Mouse (Mus musculus) limb, embryonic 10.5 days (tissue): ENCODE measurements around the gene Pphln1. TPM values are rescaled to one million over a fixed set of nuclear protein-coding genes. Genes with fewer than 3 reads are reported as not detected.

Experiments
- DNase-seq: peaks from one replicate; pipeline ENCODE4 v3.0.0-alpha.2; 2017; ENCODE audit warnings: low spot score
- H3K27ac ChIP-seq: fragments of 300-500 bp; sonication (generic); 2 replicates; pipeline ENCODE4 v1.5.1; 2016; ENCODE audit warnings: mild to moderate bottlenecking
- H3K27me3 ChIP-seq: fragments of 300-500 bp; sonication (generic); 2 replicates; pipeline ENCODE4 v1.6.1; 2016; ENCODE audit warnings: low read depth, mild to moderate bottlenecking; ENCODE audit not compliant: poor library complexity, severe bottlenecking
- H3K36me3 ChIP-seq: fragments of 300-500 bp; sonication (generic); 2 replicates; pipeline ENCODE4 v1.6.1; 2016; ENCODE audit warnings: mild to moderate bottlenecking, moderate library complexity
- H3K4me1 ChIP-seq: fragments of 300-500 bp; sonication (generic); 2 replicates; pipeline ENCODE4 v1.6.1; 2016
- H3K4me3 ChIP-seq: fragments of 300-500 bp; sonication (generic); 2 replicates; pipeline ENCODE4 v1.5.1; 2016; ENCODE audit warnings: mild to moderate bottlenecking, moderate library complexity
- H3K9me3 ChIP-seq: fragments of 300-500 bp; sonication (generic); replicated peaks from 2 replicates; pipeline ENCODE4 v1.6.1; 2016; ENCODE audit warnings: mild to moderate bottlenecking
- WGBS: fragments of 180-500 bp; shearing (Covaris S2); methylation state at CpG from one replicate; pipeline ENCODE4 v1.1.7; 2016; 5-methylcytosine and 5-hydroxymethylcytosine counted together
- polyA plus RNA-seq: library from polyadenylated mRNA; unstranded; fragments of >200 nt; fragmentation: Nextera tagmentation; extraction: Ambion mirVana; gene quantifications from 2 replicates; pipeline ENCODE4 v1.2.1, GENCODE M21; 2016

Gene Pphln1
- polyA plus RNA-seq, 1 experiment from 2014 or later, result 96.2 TPM

DNA sequence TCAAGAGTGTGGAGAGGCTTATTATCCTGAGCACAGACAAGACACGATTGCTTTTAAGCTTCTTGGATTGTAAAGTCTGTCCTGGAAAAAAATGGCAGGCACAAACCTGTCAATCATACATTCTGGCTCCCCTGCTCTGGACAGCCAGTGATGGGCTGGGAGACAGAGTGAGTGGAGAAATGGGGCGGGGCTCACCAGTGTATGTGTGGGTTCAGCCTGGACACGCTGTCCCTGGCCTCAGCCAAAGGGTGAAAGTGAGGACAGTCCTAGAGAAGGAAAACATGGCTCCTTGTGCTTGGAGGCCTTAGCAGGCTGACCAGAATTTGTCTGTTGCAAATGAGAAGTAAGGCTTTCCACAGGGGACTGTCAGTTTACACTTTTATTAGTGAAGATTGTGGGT, 50.7 kb downstream of the Pphln1 start:
- no peaks in the 10 kb centered on the region for H3K9me3 ChIP-seq
- H3K4me1 ChIP-seq, result no peaks in the 10 kb centered on the region
- no peak overlapping the region for H3K4me3 ChIP-seq
- WGBS, result 88% methylated on average over 3 of the region's 3 CpGs
- H3K36me3 ChIP-seq, result peaks cover 78% of the 10 kb centered on the region
- DNase-seq, result no peak
- H3K27me3 ChIP-seq, result no peaks in the 10 kb centered on the region
- no peak overlapping the region for H3K27ac ChIP-seq

- Histone ChIP-seq H3K4me1 (no peaks in the 10 kb centered on the region), H3K9me3 (no peaks in the 10 kb centered on the region), H3K27me3 (no peaks in the 10 kb centered on the region), H3K36me3 (peaks cover 79% of the 10 kb centered on the region), H3K4me3 (no peak overlapping the region), H3K27ac (no peak overlapping the region)
- 64% methylated on average over 1 of the region's 1 CpGs for WGBS
- DNase-seq, result no peak
Measured at GRCm38 (mm10) chr15:93453296-93453695, 55.1 kb downstream of the Pphln1 start.

- H3K27ac ChIP-seq, result no peak overlapping the region
- H3K36me3 ChIP-seq, result peaks cover 77% of the 10 kb centered on the region
- no peaks in the 10 kb centered on the region for H3K9me3 ChIP-seq
- no peaks in the 10 kb centered on the region for H3K4me1 ChIP-seq
- H3K4me3 ChIP-seq, result no peak overlapping the region
- H3K27me3 ChIP-seq, result no peaks in the 10 kb centered on the region
- DNase-seq, result no peak
Measured at GRCm38 (mm10) chr15:93456005-93456404, 57.9 kb downstream of the Pphln1 start.

DNA sequence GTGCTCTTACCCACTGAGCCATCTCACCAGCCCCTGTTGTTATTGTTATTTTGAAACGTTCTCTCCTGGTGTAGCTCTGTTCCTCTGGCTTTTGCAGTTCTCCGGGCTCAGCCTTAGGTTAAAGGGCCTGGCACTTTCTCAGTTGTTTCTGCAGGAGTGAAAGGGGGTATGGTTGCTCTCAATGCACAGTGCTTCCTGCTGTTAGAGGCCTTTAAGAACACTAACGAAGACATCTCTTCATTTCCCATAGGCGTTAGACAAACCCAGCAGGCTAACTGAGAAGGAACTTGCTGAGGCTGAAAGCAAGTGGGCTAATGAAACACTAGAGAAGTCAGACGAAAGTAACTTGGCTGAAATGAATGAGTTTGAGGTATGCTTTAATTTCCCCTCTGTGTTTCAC, 61.3 kb downstream of the Pphln1 start:
- no peaks in the 10 kb centered on the region for H3K4me1 ChIP-seq
- H3K4me3 ChIP-seq, result no peak overlapping the region
- H3K27ac ChIP-seq, result no peak overlapping the region
- no peaks in the 10 kb centered on the region for H3K27me3 ChIP-seq
- 81% methylated on average over 5 of the region's 5 CpGs for WGBS
- no peak for DNase-seq
- H3K9me3 ChIP-seq, result no peaks in the 10 kb centered on the region
- H3K36me3 ChIP-seq, result peaks cover 77% of the 10 kb centered on the region

DNA sequence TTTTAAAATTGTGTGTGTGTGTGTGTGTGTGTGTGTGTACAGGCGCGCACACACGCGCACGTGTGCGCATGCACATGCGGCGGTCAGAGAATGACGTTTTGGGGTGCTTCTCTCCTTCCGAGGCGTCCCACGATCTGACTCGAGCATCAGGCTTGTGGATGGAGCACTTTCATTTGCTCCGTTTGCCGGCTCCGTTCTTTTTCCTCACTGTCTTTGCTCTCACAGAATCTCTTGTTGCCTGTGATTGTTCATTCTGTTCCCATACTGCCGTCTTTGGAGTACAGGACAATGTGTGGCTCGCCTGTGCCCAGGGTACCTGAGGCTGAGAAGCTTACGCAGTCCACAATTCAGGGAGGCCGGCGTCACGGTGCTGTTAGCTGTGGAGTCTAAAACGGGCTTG, 62.9 kb downstream of the Pphln1 start:
- Histone ChIP-seq H3K4me3 (no peak overlapping the region), H3K27ac (no peak overlapping the region), H3K27me3 (no peaks in the 10 kb centered on the region), H3K9me3 (no peaks in the 10 kb centered on the region), H3K36me3 (peaks cover 78% of the 10 kb centered on the region), H3K4me1 (no peaks in the 10 kb centered on the region)
- no peak for DNase-seq
- 95% methylated on average over 23 of the region's 23 CpGs for WGBS

DNA sequence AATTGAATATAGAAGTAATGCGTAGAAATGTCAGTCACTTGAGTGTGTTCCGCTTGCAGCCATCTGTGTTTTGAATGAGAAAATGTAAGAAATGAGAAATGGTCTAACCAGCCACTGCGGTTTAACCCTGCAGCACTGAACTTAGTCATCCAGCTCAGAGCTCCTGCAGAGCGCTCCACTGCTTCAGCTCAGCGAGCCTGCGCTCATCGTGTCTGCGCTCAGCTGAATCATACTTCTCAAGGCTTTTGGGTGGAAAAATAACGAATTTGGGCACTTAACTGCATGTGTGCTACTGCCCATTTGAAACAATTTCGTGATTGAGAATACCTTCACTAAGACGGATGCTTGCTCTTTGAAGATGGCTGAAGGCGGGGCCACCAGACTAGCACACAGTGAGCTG, 73.5 kb downstream of the Pphln1 start:
- DNase-seq, result no peak
- no peaks in the 10 kb centered on the region for H3K27me3 ChIP-seq
- H3K27ac ChIP-seq, result no peak overlapping the region
- H3K36me3 ChIP-seq, result peaks cover 28% of the 10 kb centered on the region
- no peaks in the 10 kb centered on the region for H3K9me3 ChIP-seq
- H3K4me1 ChIP-seq, result peaks cover 35% of the 10 kb centered on the region
- no peak overlapping the region for H3K4me3 ChIP-seq
- WGBS, result 79% methylated on average over 12 of the region's 12 CpGs

GRCm38 (mm10) chr15:93472089-93472488, 73.9 kb downstream of the Pphln1 start:
- Histone ChIP-seq H3K9me3 (no peaks in the 10 kb centered on the region), H3K36me3 (peaks cover 24% of the 10 kb centered on the region), H3K4me1 (peaks cover 39% of the 10 kb centered on the region), H3K4me3 (no peak overlapping the region), H3K27ac (0 out of 2 replicates have a peak overlapping the region, but pooled peaks have one; percentile 6), H3K27me3 (no peaks in the 10 kb centered on the region)
- DNase-seq, result no peak
- WGBS, result 67% methylated on average over 1 of the region's 1 CpGs

DNA sequence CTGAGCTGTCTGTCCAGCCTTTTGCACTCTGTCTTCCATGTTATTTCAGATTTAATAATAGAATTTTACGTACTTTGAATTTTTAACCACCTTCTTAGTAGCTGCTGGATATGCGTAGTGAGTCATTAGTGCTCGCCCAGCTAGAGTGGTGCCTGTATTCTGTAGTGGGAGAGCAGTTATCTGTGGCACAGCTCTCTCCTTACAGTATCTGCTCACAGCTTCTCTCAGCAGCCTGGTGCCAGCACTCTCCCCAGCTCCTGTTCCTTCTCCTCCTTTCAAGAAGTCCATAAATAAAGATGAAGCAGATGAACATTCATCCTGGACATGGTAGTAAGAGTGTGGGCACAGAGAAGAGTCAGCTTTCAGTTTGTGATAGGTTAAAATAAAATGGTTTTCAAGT, 76.1 kb downstream of the Pphln1 start:
- Histone ChIP-seq H3K4me3 (no peak overlapping the region), H3K27ac (no peak overlapping the region), H3K9me3 (no peaks in the 10 kb centered on the region), H3K27me3 (no peaks in the 10 kb centered on the region), H3K36me3 (peaks cover 26% of the 10 kb centered on the region), H3K4me1 (peaks cover 39% of the 10 kb centered on the region)
- WGBS, result 91% methylated on average over 3 of the region's 3 CpGs
- no peak for DNase-seq

DNA sequence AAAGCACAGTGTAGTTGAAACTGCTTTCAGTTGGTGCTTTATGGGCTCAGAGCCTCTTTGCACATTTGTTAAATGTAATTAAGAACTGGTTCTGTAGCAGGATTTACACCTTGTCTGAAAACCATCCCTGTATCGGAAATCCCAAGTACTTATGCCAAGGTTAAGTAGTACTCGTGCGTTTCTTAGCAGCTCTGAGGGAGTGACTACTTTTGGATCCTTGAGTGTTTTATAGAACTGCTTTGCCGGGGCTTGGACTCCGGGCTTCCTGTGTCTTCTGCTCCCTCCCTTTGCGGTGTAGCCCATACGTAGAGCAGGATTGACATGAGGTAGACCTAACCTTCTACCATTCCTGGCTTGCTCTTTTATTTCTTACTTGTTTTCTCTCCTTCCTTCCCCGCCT, 77.5 kb downstream of the Pphln1 start:
- peaks cover 24% of the 10 kb centered on the region for H3K36me3 ChIP-seq
- no peak for DNase-seq
- H3K4me1 ChIP-seq, result peaks cover 39% of the 10 kb centered on the region
- no peaks in the 10 kb centered on the region for H3K27me3 ChIP-seq
- no peak overlapping the region for H3K4me3 ChIP-seq
- no peak overlapping the region for H3K27ac ChIP-seq
- WGBS, result 45% methylated on average over 8 of the region's 8 CpGs
- H3K9me3 ChIP-seq, result no peaks in the 10 kb centered on the region

DNA sequence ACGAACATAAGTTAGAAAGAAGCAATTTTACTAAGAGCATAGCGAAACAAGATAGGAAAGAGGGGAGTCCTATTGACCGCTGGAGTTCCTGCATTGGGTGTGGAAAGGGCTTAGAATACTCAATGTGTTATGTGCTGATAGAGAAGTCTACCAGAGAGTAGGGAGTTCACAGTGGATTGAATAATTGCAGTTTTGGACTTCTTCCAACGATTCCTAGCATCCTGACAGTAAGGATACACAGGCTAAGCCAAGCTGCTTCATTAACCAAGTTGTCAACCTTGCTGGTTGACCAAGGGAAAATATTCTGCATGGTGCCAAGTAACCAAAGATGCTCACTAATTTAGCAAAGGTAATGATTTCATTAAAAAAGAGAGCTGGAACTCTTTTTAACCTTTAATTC, 79.6 kb downstream of the Pphln1 start:
- H3K4me3 ChIP-seq, result no peak overlapping the region
- H3K9me3 ChIP-seq, result no peaks in the 10 kb centered on the region
- no peaks in the 10 kb centered on the region for H3K27me3 ChIP-seq
- H3K27ac ChIP-seq, result no peak overlapping the region
- H3K4me1 ChIP-seq, result peaks cover 29% of the 10 kb centered on the region
- 94% methylated on average over 4 of the region's 4 CpGs for WGBS
- no peak for DNase-seq
- H3K36me3 ChIP-seq, result peaks cover 14% of the 10 kb centered on the region

DNA sequence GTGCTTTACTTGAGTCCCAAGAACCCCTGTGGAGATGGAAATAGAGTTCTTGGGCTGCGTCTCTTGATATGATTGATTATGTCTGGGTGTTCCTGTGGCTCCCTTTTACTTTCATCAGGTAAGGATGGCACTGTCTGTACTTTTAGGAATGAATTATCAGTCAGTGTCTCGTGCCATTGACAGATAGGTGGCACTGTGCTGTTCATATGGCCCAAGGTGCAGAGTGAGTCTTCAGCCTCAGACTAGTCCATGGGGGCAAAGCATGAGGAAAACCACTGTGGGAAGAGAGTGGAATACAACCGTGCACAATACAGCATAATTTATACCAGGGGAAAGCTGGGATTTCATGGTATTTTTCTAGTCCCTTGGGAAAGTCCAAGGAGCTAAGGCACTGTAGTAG, 80.5 kb downstream of the Pphln1 start:
- H3K36me3 ChIP-seq, result peaks cover 11% of the 10 kb centered on the region; the same call in 1 of the 2 replicates
- peaks cover 27% of the 10 kb centered on the region for H3K4me1 ChIP-seq
- DNase-seq, result no peak
- H3K4me3 ChIP-seq, result no peak overlapping the region
- H3K27me3 ChIP-seq, result no peaks in the 10 kb centered on the region
- H3K9me3 ChIP-seq, result no peaks in the 10 kb centered on the region
- no peak overlapping the region for H3K27ac ChIP-seq
- WGBS, result 88% methylated on average over 3 of the region's 3 CpGs

GRCm38 (mm10) chr15:93479445-93479844, 81.3 kb downstream of the Pphln1 start:
- Histone ChIP-seq H3K27ac (no peak overlapping the region), H3K27me3 (no peaks in the 10 kb centered on the region), H3K36me3 (peaks cover 11% of the 10 kb centered on the region; the same call in 1 of the 2 replicates), H3K4me1 (peaks cover 24% of the 10 kb centered on the region), H3K9me3 (no peaks in the 10 kb centered on the region), H3K4me3 (no peak overlapping the region)
- DNase-seq, result no peak
- 90% methylated on average over 4 of the region's 4 CpGs for WGBS

DNA sequence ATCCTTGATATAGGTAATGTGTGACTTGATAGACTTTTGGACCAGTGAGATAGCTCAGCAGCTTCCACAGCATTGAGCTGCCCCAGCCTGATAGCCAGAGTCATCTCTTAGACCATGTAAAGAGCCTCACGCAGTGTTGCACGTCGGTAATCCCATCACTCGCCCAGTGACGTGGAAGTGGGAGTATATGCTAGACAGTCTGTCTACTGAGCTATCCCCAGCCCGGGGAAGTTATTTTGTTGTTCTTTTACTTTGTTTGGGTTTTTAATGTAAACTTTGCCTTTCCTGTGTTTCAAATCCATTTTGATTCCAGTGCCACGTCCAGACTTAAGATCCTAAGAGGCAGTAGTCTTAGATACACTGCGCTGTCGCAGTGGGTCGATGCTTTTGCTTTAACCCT, 83.0 kb downstream of the Pphln1 start:
- Histone ChIP-seq H3K4me1 (peaks cover 18% of the 10 kb centered on the region), H3K4me3 (no peak overlapping the region), H3K9me3 (no peaks in the 10 kb centered on the region), H3K36me3 (peaks cover 11% of the 10 kb centered on the region; the same call in 1 of the 2 replicates), H3K27me3 (no peaks in the 10 kb centered on the region), H3K27ac (no peak overlapping the region)
- no peak for DNase-seq
- WGBS, result 93% methylated on average over 10 of the region's 10 CpGs

GRCm38 (mm10) chr15:93484261-93484710, 86.1 kb downstream of the Pphln1 start:
- no peak for DNase-seq
- Histone ChIP-seq H3K4me1 (peaks cover 15% of the 10 kb centered on the region; the same call in 1 of the 2 replicates), H3K36me3 (peaks cover 16% of the 10 kb centered on the region), H3K27me3 (no peaks in the 10 kb centered on the region), H3K9me3 (no peaks in the 10 kb centered on the region), H3K27ac (no peak overlapping the region), H3K4me3 (no peak overlapping the region)
- 86% methylated on average over 7 of the region's 7 CpGs for WGBS
